27 mouse cellular contexts compared by ENCODE assay signal in the genomic region with DNA sequence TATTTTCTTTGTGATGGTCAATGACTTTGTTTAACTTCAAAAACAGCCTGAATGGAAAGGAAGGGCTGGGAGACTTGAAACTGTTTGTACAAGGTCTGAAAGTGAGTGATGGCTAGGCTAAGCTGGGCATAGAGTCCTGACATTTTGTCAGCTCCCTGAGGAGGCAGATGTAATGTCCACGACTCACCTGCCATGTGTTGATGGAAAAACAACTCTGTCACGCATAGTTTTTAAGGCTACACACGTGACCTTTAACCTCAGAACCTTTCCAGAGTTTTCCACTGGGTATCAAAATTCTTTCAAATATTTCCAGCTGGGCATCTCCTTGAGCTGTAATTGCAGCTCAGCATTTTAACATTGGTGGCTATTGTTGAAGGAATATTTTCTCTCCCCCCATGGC.
DNase-seq lines count a peak whose midpoint lies in the region; ATAC-seq and TF ChIP-seq lines count a peak whose summit lies in the region.
"Had no signal": no experiment of that assay in that cellular context is flagged by ENCODE, and none has a peak within 500 bp of the region (broad histone marks: within the 10 kb centered on the region; RNA-seq: fewer than 3 reads in every experiment).

No protein-coding gene starts in this region.

- no peak overlapping the region for H3K4me3 ChIP-seq in heart, embryonic 10.5 days
- no peak overlapping the region for H3K4me3 ChIP-seq in lung, postnatal 0 days (ENCODE audit: low read depth, low read length)
- H3K4me3 ChIP-seq in kidney, embryonic 14.5 days (ENCODE audit: low read length) = no peak overlapping the region
- H3K4me3 ChIP-seq: embryonic facial prominence, embryonic 13.5 days; hindbrain, embryonic 10.5 days; intestine, embryonic 15.5 days; limb, embryonic 12.5 days; midbrain, embryonic 12.5 days; myocyte had no signal

- H3K27ac ChIP-seq in heart, embryonic 10.5 days = peak overlapping the region; percentile 56; the same call in 1 of the 2 replicates
- no peak overlapping the region for H3K27ac ChIP-seq in lung, postnatal 0 days (ENCODE audit: low read length)
- no peak overlapping the region for H3K27ac ChIP-seq in kidney, embryonic 14.5 days (ENCODE audit: low read depth, low read length)
- H3K27ac ChIP-seq: embryonic facial prominence, embryonic 13.5 days; hindbrain, embryonic 10.5 days; hindbrain, postnatal 0 days; intestine, embryonic 15.5 days; limb, embryonic 12.5 days; midbrain, embryonic 12.5 days had no signal

- H3K36me3 ChIP-seq in heart, embryonic 10.5 days = no peaks in the 10 kb centered on the region
- H3K36me3 ChIP-seq in lung, postnatal 0 days (ENCODE audit: insufficient read depth, low read length) = no peaks in the 10 kb centered on the region
- H3K36me3 ChIP-seq in kidney, embryonic 14.5 days (ENCODE audit: control insufficient read depth, insufficient read depth, low read length) = no peaks in the 10 kb centered on the region
- H3K36me3 ChIP-seq: embryonic facial prominence, embryonic 13.5 days; hindbrain, embryonic 10.5 days; intestine, embryonic 15.5 days; limb, embryonic 12.5 days; midbrain, embryonic 12.5 days had no signal

- H3K27me3 ChIP-seq in heart, embryonic 10.5 days (ENCODE audit: insufficient read depth, poor library complexity, severe bottlenecking) = 0 out of 2 replicates have a peak, but pooled peaks cover 4% of the 10 kb centered on the region
- H3K27me3 ChIP-seq in lung, postnatal 0 days (replicated peaks; ENCODE audit: insufficient read depth, low read length) = no peaks in the 10 kb centered on the region
- H3K27me3 ChIP-seq in kidney, embryonic 14.5 days (ENCODE audit: control insufficient read depth, insufficient read depth, low read length) = no peaks in the 10 kb centered on the region
- H3K27me3 ChIP-seq: embryonic facial prominence, embryonic 13.5 days; intestine, embryonic 15.5 days; limb, embryonic 12.5 days; midbrain, embryonic 12.5 days had no signal

- H3K4me2 ChIP-seq in lung, postnatal 0 days (replicated peaks; ENCODE audit: low read depth, low read length) = no peak overlapping the region
- H3K4me2 ChIP-seq in kidney, embryonic 14.5 days (replicated peaks; ENCODE audit: low read depth, low read length) = no peak overlapping the region
- H3K4me2 ChIP-seq: embryonic facial prominence, embryonic 13.5 days; heart, embryonic 11.5 days; intestine, embryonic 15.5 days; limb, embryonic 12.5 days; midbrain, embryonic 12.5 days had no signal

- TF ChIP-seq CTCF in lung, postnatal 0 days (IDR thresholded peaks at IDR 0.05) = no peak

- no peak overlapping the region for H3K9ac ChIP-seq in lung, postnatal 0 days (replicated peaks; ENCODE audit: low read depth)
- H3K9ac ChIP-seq in kidney, embryonic 14.5 days (ENCODE audit: low read depth, low read length) = no peak overlapping the region
- H3K9ac ChIP-seq: embryonic facial prominence, embryonic 13.5 days; intestine, embryonic 15.5 days; limb, embryonic 12.5 days; midbrain, embryonic 12.5 days had no signal

- WGBS in heart, embryonic 10.5 days = 33% methylated on average over 3 of the region's 3 CpGs
- 23% methylated on average over 3 of the region's 3 CpGs for WGBS in lung, postnatal 0 days
- 32% methylated on average over 3 of the region's 3 CpGs for WGBS in kidney, embryonic 14.5 days

- H3K4me1 ChIP-seq in heart, embryonic 10.5 days = peaks cover 43% of the 10 kb centered on the region
- H3K4me1 ChIP-seq in lung, postnatal 0 days (ENCODE audit: insufficient read depth, low read depth, low read length) = no peaks in the 10 kb centered on the region
- H3K4me1 ChIP-seq in kidney, embryonic 14.5 days (ENCODE audit: control insufficient read depth, insufficient read depth, low read length) = no peaks in the 10 kb centered on the region
- H3K4me1 ChIP-seq: embryonic facial prominence, embryonic 13.5 days; intestine, embryonic 15.5 days; midbrain, embryonic 12.5 days had no signal

- no peaks in the 10 kb centered on the region for H3K9me3 ChIP-seq in heart, embryonic 10.5 days
- H3K9me3 ChIP-seq in lung, postnatal 0 days (ENCODE audit: low read length) = no peaks in the 10 kb centered on the region
- no peaks in the 10 kb centered on the region for H3K9me3 ChIP-seq in kidney, embryonic 14.5 days (ENCODE audit: control insufficient read depth, low read length)
- H3K9me3 ChIP-seq: embryonic facial prominence, embryonic 13.5 days; hindbrain, embryonic 10.5 days; intestine, embryonic 15.5 days; limb, embryonic 12.5 days; midbrain, embryonic 12.5 days had no signal

- TF ChIP-seq EP300 in lung, postnatal 0 days (IDR thresholded peaks at IDR 0.05) = no peak

- ATAC-seq in lung, postnatal 0 days = peak; percentile 4; the same call in 1 of the 2 replicates
- ATAC-seq in kidney, embryonic 14.5 days (ENCODE audit: low FRiP score, low TSS enrichment) = no peak
- ATAC-seq: forebrain, embryonic 16.5 days; hindbrain, postnatal 0 days; intestine, embryonic 15.5 days had no signal

- DNase-seq in heart, embryonic 10.5 days (ENCODE audit: low spot score) = no peak
- no peak for DNase-seq in heart, adult 18-20 months
- peak; percentile 5 for DNase-seq in lung, postnatal 0 days (ENCODE audit: low spot score)
- DNase-seq in lung, postnatal 36 days = no peak
- peak; percentile 63 for DNase-seq in embryo, embryonic 10.5 days (ENCODE audit: low spot score)
- DNase-seq in fibroblast of lung, adult 2 months (ENCODE audit: low read depth) = peak; percentile 31
- no peak for DNase-seq in c-Kit-positive CD71-positive TER-119-positive erythroid progenitor cells, embryonic 14.5 days (ENCODE audit: low spot score)
- DNase-seq: adrenal gland, postnatal 14 days; cerebellum, adult 11-12 months; cerebellum, adult 9-11 months; gastrocnemius, postnatal 10 days; heart, postnatal 10 days; kidney, adult 8-10 months; kidney, postnatal 10 days; layer of hippocampus, adult 9-11 months; thymus, adult 2 months; thymus, postnatal 36 days had no signal

Comparison
In these comparisons a context has a peak if more than half of its experiments do, and no peak if none do; other contexts are left out.
1. DNase-seq: peak in lung, postnatal 0 days (single experiment), embryo, embryonic 10.5 days (single experiment) and fibroblast of lung, adult 2 months (single experiment); none in heart, embryonic 10.5 days (single experiment), heart, adult 18-20 months (0 of 2), lung, postnatal 36 days (single experiment) and c-Kit-positive CD71-positive TER-119-positive erythroid progenitor cells, embryonic 14.5 days (single experiment).